Mouse (Mus musculus): ENCODE data around the gene Nms. TPM values are rescaled to one million over a fixed set of nuclear protein-coding genes. Genes with fewer than 3 reads are reported as not detected.

Gene Nms
- polyA plus RNA-seq, 1 experiment = not detected

- no peak for DNase-seq
- Histone ChIP-seq H3K27ac (ENCODE audit: insufficient read depth, low read depth, low read length) (no peak overlapping the region), H3K36me3 (ENCODE audit: control insufficient read depth, insufficient read depth, low read length) (no peaks in the 10 kb centered on the region), H3K27me3 (replicated peaks; ENCODE audit: control insufficient read depth, insufficient read depth, low read length) (no peaks in the 10 kb centered on the region), H3K4me3 (ENCODE audit: insufficient read depth, low read depth, low read length) (no peak overlapping the region), H3K4me1 (ENCODE audit: control insufficient read depth, insufficient read depth, low read length) (no peaks in the 10 kb centered on the region)
- 73% methylated on average over 4 of the region's 4 CpGs for WGBS
- TF ChIP-seq POLR2A (IDR thresholded peaks at IDR 0.05; ENCODE audit: low read depth, low read length) = no peak
- TF ChIP-seq CTCF (conservative IDR thresholded peaks at IDR 0.05; ENCODE audit: insufficient read depth, insufficient read length, low read depth, low read length) = no peak
Observed at GRCm38 (mm10) chr1:38929468-38929867, 9.5 kb upstream of the Nms start.

- WGBS = 65% methylated on average over 8 of the region's 8 CpGs
- H3K36me3 ChIP-seq (ENCODE audit: control insufficient read depth, insufficient read depth, low read length) = no peaks in the 10 kb centered on the region
- no peaks in the 10 kb centered on the region; the same call in 1 of the 2 replicates for H3K27me3 ChIP-seq (replicated peaks; ENCODE audit: control insufficient read depth, insufficient read depth, low read length)
- H3K27ac ChIP-seq (ENCODE audit: insufficient read depth, low read depth, low read length) = no peak overlapping the region
- no peak for TF ChIP-seq CTCF (conservative IDR thresholded peaks at IDR 0.05; ENCODE audit: insufficient read depth, insufficient read length, low read depth, low read length)
- DNase-seq = no peak
- H3K4me1 ChIP-seq (ENCODE audit: control insufficient read depth, insufficient read depth, low read length) = no peaks in the 10 kb centered on the region
- no peak overlapping the region for H3K4me3 ChIP-seq (ENCODE audit: insufficient read depth, low read depth, low read length)
Observed at GRCm38 (mm10) chr1:38930767-38931166, 8.2 kb upstream of the Nms start.

GRCm38 (mm10) chr1:38934668-38935067, 4.3 kb upstream of the Nms start:
- no peaks in the 10 kb centered on the region; the same call in 1 of the 2 replicates for H3K27me3 ChIP-seq (replicated peaks; ENCODE audit: control insufficient read depth, insufficient read depth, low read length)
- peak; percentile 45 for TF ChIP-seq CTCF (conservative IDR thresholded peaks at IDR 0.05; ENCODE audit: insufficient read depth, insufficient read length, low read depth, low read length)
- no peak for TF ChIP-seq POLR2A (IDR thresholded peaks at IDR 0.05; ENCODE audit: low read depth, low read length)
- H3K4me3 ChIP-seq (ENCODE audit: insufficient read depth, low read depth, low read length) = no peak overlapping the region
- H3K4me1 ChIP-seq (ENCODE audit: control insufficient read depth, insufficient read depth, low read length) = no peaks in the 10 kb centered on the region
- no peaks in the 10 kb centered on the region for H3K36me3 ChIP-seq (ENCODE audit: control insufficient read depth, insufficient read depth, low read length)
- peak; percentile 2 for DNase-seq
- H3K27ac ChIP-seq (ENCODE audit: insufficient read depth, low read depth, low read length) = no peak overlapping the region
- WGBS = 28% methylated on average over 5 of the region's 5 CpGs

- Histone ChIP-seq H3K27me3 (replicated peaks; ENCODE audit: control insufficient read depth, insufficient read depth, low read length) (no peaks in the 10 kb centered on the region; the same call in 1 of the 2 replicates), H3K4me3 (ENCODE audit: insufficient read depth, low read depth, low read length) (no peak overlapping the region), H3K4me1 (ENCODE audit: control insufficient read depth, insufficient read depth, low read length) (no peaks in the 10 kb centered on the region), H3K27ac (ENCODE audit: insufficient read depth, low read depth, low read length) (no peak overlapping the region), H3K36me3 (ENCODE audit: control insufficient read depth, insufficient read depth, low read length) (no peaks in the 10 kb centered on the region)
- TF ChIP-seq POLR2A (IDR thresholded peaks at IDR 0.05; ENCODE audit: low read depth, low read length) (no peak), CTCF (conservative IDR thresholded peaks at IDR 0.05; ENCODE audit: insufficient read depth, insufficient read length, low read depth, low read length) (peak; percentile 61)
- peak; percentile 3 for DNase-seq
- WGBS = 25% methylated on average over 6 of the region's 6 CpGs
Observed at GRCm38 (mm10) chr1:38936780-38937179, 2.2 kb upstream of the Nms start.

GRCm38 (mm10) chr1:38939608-38940007, 659 bp downstream of the Nms start:
- Histone ChIP-seq H3K27me3 (replicated peaks; ENCODE audit: control insufficient read depth, insufficient read depth, low read length) (no peaks in the 10 kb centered on the region; the same call in 1 of the 2 replicates), H3K4me1 (ENCODE audit: control insufficient read depth, insufficient read depth, low read length) (no peaks in the 10 kb centered on the region), H3K36me3 (ENCODE audit: control insufficient read depth, insufficient read depth, low read length) (no peaks in the 10 kb centered on the region), H3K4me3 (ENCODE audit: insufficient read depth, low read depth, low read length) (no peak overlapping the region), H3K27ac (ENCODE audit: insufficient read depth, low read depth, low read length) (no peak overlapping the region)
- no peak for DNase-seq
- TF ChIP-seq POLR2A (IDR thresholded peaks at IDR 0.05; ENCODE audit: low read depth, low read length) (no peak), CTCF (conservative IDR thresholded peaks at IDR 0.05; ENCODE audit: insufficient read depth, insufficient read length, low read depth, low read length) (no peak)
- WGBS = 8% methylated on average over 5 of the region's 5 CpGs

GRCm38 (mm10) chr1:38956457-38956856, 17.5 kb downstream of the Nms start:
- 84% methylated on average over 3 of the region's 3 CpGs for WGBS

GRCm38 (mm10) chr1:38969116-38969515, 30.2 kb downstream of the Nms start:
- Histone ChIP-seq H3K4me3 (ENCODE audit: insufficient read depth, low read depth, low read length) (no peak overlapping the region), H3K27ac (ENCODE audit: insufficient read depth, low read depth, low read length) (no peak overlapping the region), H3K27me3 (replicated peaks; ENCODE audit: control insufficient read depth, insufficient read depth, low read length) (no peaks in the 10 kb centered on the region), H3K36me3 (ENCODE audit: control insufficient read depth, insufficient read depth, low read length) (no peaks in the 10 kb centered on the region), H3K4me1 (ENCODE audit: control insufficient read depth, insufficient read depth, low read length) (no peaks in the 10 kb centered on the region)
- WGBS = 89% methylated on average over 1 of the region's 1 CpGs
- DNase-seq = no peak
- TF ChIP-seq CTCF (conservative IDR thresholded peaks at IDR 0.05; ENCODE audit: insufficient read depth, insufficient read length, low read depth, low read length) = no peak
- TF ChIP-seq POLR2A (IDR thresholded peaks at IDR 0.05; ENCODE audit: low read depth, low read length) = no peak

More at GRCm38 (mm10) chr1:38956457-38956856, 17.5 kb downstream of the Nms start:
- no peak for DNase-seq
- Histone ChIP-seq H3K4me1 (ENCODE audit: control insufficient read depth, insufficient read depth, low read length) (no peaks in the 10 kb centered on the region), H3K27me3 (replicated peaks; ENCODE audit: control insufficient read depth, insufficient read depth, low read length) (no peaks in the 10 kb centered on the region), H3K27ac (ENCODE audit: insufficient read depth, low read depth, low read length) (no peak overlapping the region), H3K4me3 (ENCODE audit: insufficient read depth, low read depth, low read length) (no peak overlapping the region), H3K36me3 (ENCODE audit: control insufficient read depth, insufficient read depth, low read length) (no peaks in the 10 kb centered on the region)
- TF ChIP-seq POLR2A (IDR thresholded peaks at IDR 0.05; ENCODE audit: low read depth, low read length) = no peak

GRCm38 (mm10) chr1:38971712-38972111, 32.8 kb downstream of the Nms start:
- DNase-seq = no peak
- Histone ChIP-seq H3K27me3 (replicated peaks; ENCODE audit: control insufficient read depth, insufficient read depth, low read length) (no peaks in the 10 kb centered on the region), H3K4me3 (ENCODE audit: insufficient read depth, low read depth, low read length) (no peak overlapping the region), H3K4me1 (ENCODE audit: control insufficient read depth, insufficient read depth, low read length) (no peaks in the 10 kb centered on the region), H3K27ac (ENCODE audit: insufficient read depth, low read depth, low read length) (no peak overlapping the region), H3K36me3 (ENCODE audit: control insufficient read depth, insufficient read depth, low read length) (no peaks in the 10 kb centered on the region)
- whole genome bisulfite sequencing = 79% methylated on average over 3 of the region's 3 CpGs
- TF ChIP-seq CTCF (conservative IDR thresholded peaks at IDR 0.05; ENCODE audit: insufficient read depth, insufficient read length, low read depth, low read length) (no peak), POLR2A (IDR thresholded peaks at IDR 0.05; ENCODE audit: low read depth, low read length) (no peak)

All from kidney, adult 2 months (tissue).